Mouse (Mus musculus) E14TG2a.4 (cell line): ENCODE results near the gene Ckmt1.

Experiments
- CTCF ChIP-seq: conservative IDR thresholded peaks from 2 replicates; pipeline ENCODE4 v1.5.1; 2014; ENCODE audit warnings: low read length
- NANOG ChIP-seq: IDR thresholded peaks from 2 replicates; pipeline ENCODE4 v1.6.1; 2014; ENCODE audit warnings: borderline replicate concordance, low read length, mixed read lengths

GRCm38 (mm10) chr2:121396624-121397023 lies 39.1 kb downstream of the Ckmt1 start:
- TF ChIP-seq CTCF: peak; percentile 64
- TF ChIP-seq NANOG: no peak
